Mouse (Mus musculus) liver, postnatal 0 days (tissue): ENCODE data around the gene Rapgef5.

Source experiments
- CTCF ChIP-seq: sonication (generic); IDR thresholded peaks from 2 replicates; pipeline ENCODE4 v1.5.1; 2016; ENCODE audit warnings: antibody characterized with exemption, low read depth
- EP300 ChIP-seq: IDR thresholded peaks from 2 replicates; pipeline ENCODE4 v1.6.1; 2016; ENCODE audit warnings: antibody characterized with exemption, low read depth, mild to moderate bottlenecking

DNA sequence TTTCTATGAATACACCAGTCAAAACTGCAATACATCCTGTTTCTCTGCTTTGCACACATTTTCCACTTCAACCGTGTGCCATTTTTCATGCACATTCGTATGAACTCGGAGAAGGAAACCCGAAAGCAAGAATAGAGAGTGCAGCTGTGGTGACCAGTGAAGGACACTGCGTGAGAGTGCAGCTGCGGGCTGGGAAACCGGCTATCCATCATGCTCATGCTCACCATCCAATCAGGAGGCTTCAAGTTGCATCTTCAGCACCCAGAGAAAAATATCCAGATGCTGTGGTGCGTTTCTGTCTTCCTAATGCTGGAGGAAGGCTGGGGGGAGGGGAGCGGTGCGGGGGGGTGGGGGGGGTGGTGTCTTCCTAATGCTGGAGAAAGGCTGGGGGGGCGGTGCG is 291.4 kb downstream of the Rapgef5 start:
- no peak for TF ChIP-seq EP300
- no peak for TF ChIP-seq CTCF
